Mouse (Mus musculus) natural killer cell, adult 2 months (primary cell): ENCODE measurements at regions not wholly inside any gene's neighbourhood (a gene's known extent, or its start where the extent isn't known, plus 50 kb on each side); places are given as distances from the start of the nearest gene placed in this dataset.

ENCODE experiments used
- DNase-seq, 2 experiments: peaks; one replicate each; pipeline ENCODE4 v3.0.0; 2022; ENCODE audit warnings: low spot score in 2 of 2

GRCm38 (mm10) chr12:70589315-70589742, 136.4 kb downstream of the Tmx1 start:
- no peak for DNase-seq

GRCm38 (mm10) chr12:70590456-70591050, 137.7 kb downstream of the Tmx1 start:
- no peak for DNase-seq

- no peak for DNase-seq
These were observed 139.9 kb downstream of the Tmx1 start for GRCm38 (mm10) chr12:70592821-70593220.

GRCm38 (mm10) chr12:70598211-70598701, 145.4 kb downstream of the Tmx1 start:
- no peak for DNase-seq

- no peak for DNase-seq
These were observed 146.8 kb downstream of the Tmx1 start for GRCm38 (mm10) chr12:70599731-70600130.

GRCm38 (mm10) chr12:70603869-70604268, 151.0 kb downstream of the Tmx1 start:
- DNase-seq, result no peak

GRCm38 (mm10) chr12:70608672-70609071, 155.8 kb downstream of the Tmx1 start:
- DNase-seq, result no peak

GRCm38 (mm10) chr12:70609116-70609871, 156.4 kb downstream of the Tmx1 start:
- no peak for DNase-seq

- no peak for DNase-seq
These were observed 159.0 kb downstream of the Tmx1 start for GRCm38 (mm10) chr12:70611891-70612290.

GRCm38 (mm10) chr12:70613244-70613643, 160.3 kb downstream of the Tmx1 start:
- DNase-seq, result no peak

- DNase-seq, result no peak
These were observed 161.2 kb downstream of the Tmx1 start for GRCm38 (mm10) chr12:70614101-70614500.

GRCm38 (mm10) chr12:70614686-70615085, 161.8 kb downstream of the Tmx1 start:
- no peak for DNase-seq

- no peak for DNase-seq
These were observed 162.2 kb downstream of the Tmx1 start for GRCm38 (mm10) chr12:70615123-70615522.

- no peak for DNase-seq
These were observed 163.2 kb downstream of the Tmx1 start for GRCm38 (mm10) chr12:70616049-70616448.

GRCm38 (mm10) chr12:70616487-70616886, 163.6 kb downstream of the Tmx1 start:
- no peak for DNase-seq

- DNase-seq, result no peak
These were observed 164.1 kb downstream of the Tmx1 start for GRCm38 (mm10) chr12:70617024-70617423.

- no peak for DNase-seq
These were observed 165.1 kb downstream of the Tmx1 start for GRCm38 (mm10) chr12:70617979-70618378.

GRCm38 (mm10) chr12:70619436-70619835, 166.5 kb downstream of the Tmx1 start:
- no peak for DNase-seq

GRCm38 (mm10) chr12:70622019-70622418, 169.1 kb downstream of the Tmx1 start:
- no peak for DNase-seq

GRCm38 (mm10) chr12:70624298-70624980, 171.5 kb downstream of the Tmx1 start:
- DNase-seq, result no peak

GRCm38 (mm10) chr12:70627638-70628037, 174.7 kb downstream of the Tmx1 start:
- DNase-seq, result no peak
